ENCODE assay signal across 7 mouse cellular contexts in genomic region chr1:134092852-134093770, GRCm38 (mm10). TPM values are rescaled to one million over a fixed set of nuclear protein-coding genes. Genes with fewer than 3 reads are reported as not detected.
A peak's percentile ranks its signal among the peaks of the same experiment; 100 is the strongest.
DNase-seq lines count a peak whose midpoint lies in the region; ATAC-seq and TF ChIP-seq lines count a peak whose summit lies in the region.

No protein-coding gene starts in this region.

- WGBS in embryonic facial prominence, embryonic 10.5 days = 2% methylated on average over 43 of the region's 43 CpGs
- WGBS in limb, embryonic 11.5 days = 2% methylated on average over 41 of the region's 43 CpGs
- WGBS in midbrain, embryonic 13.5 days = 2% methylated on average over 43 of the region's 43 CpGs
- 2% methylated on average over 42 of the region's 43 CpGs for WGBS in small intestine, adult 2 months

- no peaks in the 10 kb centered on the region for H3K9me3 ChIP-seq in embryonic facial prominence, embryonic 10.5 days
- H3K9me3 ChIP-seq in limb, embryonic 11.5 days (ENCODE audit: control insufficient read depth, low read length) = no peaks in the 10 kb centered on the region
- no peaks in the 10 kb centered on the region for H3K9me3 ChIP-seq in midbrain, embryonic 13.5 days

- H3K4me3 ChIP-seq in embryonic facial prominence, embryonic 10.5 days = peak overlapping the region; percentile 63
- H3K4me3 ChIP-seq in limb, embryonic 11.5 days (ENCODE audit: low read depth, low read length) = peak overlapping the region; percentile 36
- peak overlapping the region; percentile 46 for H3K4me3 ChIP-seq in midbrain, embryonic 13.5 days (replicated peaks)
- peak overlapping the region; percentile 70 for H3K4me3 ChIP-seq in small intestine, adult 2 months (ENCODE audit: low read depth, low read length)

- H3K36me3 ChIP-seq in embryonic facial prominence, embryonic 10.5 days (replicated peaks) = no peaks in the 10 kb centered on the region
- H3K36me3 ChIP-seq in limb, embryonic 11.5 days (ENCODE audit: control insufficient read depth, insufficient read depth, low read length) = no peaks in the 10 kb centered on the region
- H3K36me3 ChIP-seq in midbrain, embryonic 13.5 days = no peaks in the 10 kb centered on the region
- no peaks in the 10 kb centered on the region for H3K36me3 ChIP-seq in small intestine, adult 2 months (ENCODE audit: control insufficient read depth, insufficient read depth, low read length)

- H3K4me2 ChIP-seq in limb, embryonic 11.5 days (ENCODE audit: low read depth, severe bottlenecking) = peak overlapping the region; percentile 78
- H3K4me2 ChIP-seq in midbrain, embryonic 13.5 days (replicated peaks) = peak overlapping the region; percentile 77

- peaks cover 29% of the 10 kb centered on the region for H3K4me1 ChIP-seq in embryonic facial prominence, embryonic 10.5 days
- H3K4me1 ChIP-seq in limb, embryonic 11.5 days (ENCODE audit: control insufficient read depth, insufficient read depth, low read length) = peaks cover 6% of the 10 kb centered on the region
- peaks cover 59% of the 10 kb centered on the region for H3K4me1 ChIP-seq in midbrain, embryonic 13.5 days (replicated peaks)
- H3K4me1 ChIP-seq in small intestine, adult 2 months (ENCODE audit: control insufficient read depth, insufficient read depth, insufficient read length, low read length) = peaks cover 54% of the 10 kb centered on the region

- H3K27ac ChIP-seq in embryonic facial prominence, embryonic 10.5 days (replicated peaks) = peak overlapping the region; percentile 89
- H3K27ac ChIP-seq in limb, embryonic 11.5 days (replicated peaks; ENCODE audit: low read depth, low read length) = peak overlapping the region; percentile 61; the same call in 1 of the 2 replicates
- H3K27ac ChIP-seq in midbrain, embryonic 13.5 days = peak overlapping the region; percentile 79
- peak overlapping the region; percentile 97 for H3K27ac ChIP-seq in small intestine, adult 2 months (ENCODE audit: insufficient read depth, low read depth, low read length)

- peak; percentile 89 for ATAC-seq in limb, embryonic 11.5 days (ENCODE audit: insufficient number of reproducible peaks, low FRiP score, low TSS enrichment, low read depth)
- ATAC-seq in midbrain, embryonic 13.5 days = peak; percentile 77

- TF ChIP-seq CTCF in small intestine, adult 2 months (IDR thresholded peaks at IDR 0.05; ENCODE audit: extremely low read depth, insufficient read length, insufficient replicate concordance, low read depth, low read length) = no peak

- peaks cover 18% of the 10 kb centered on the region; the same call in 1 of the 2 replicates for H3K27me3 ChIP-seq in embryonic facial prominence, embryonic 10.5 days (replicated peaks; ENCODE audit: low read depth, poor library complexity, severe bottlenecking)
- no peaks in the 10 kb centered on the region for H3K27me3 ChIP-seq in limb, embryonic 11.5 days (ENCODE audit: control insufficient read depth, insufficient read depth, low read length)
- H3K27me3 ChIP-seq in midbrain, embryonic 13.5 days = no peaks in the 10 kb centered on the region
- no peaks in the 10 kb centered on the region for H3K27me3 ChIP-seq in small intestine, adult 2 months (ENCODE audit: control insufficient read depth, insufficient read depth, low read length)

- no peak; the same call in 1 of the 2 replicates for TF ChIP-seq POLR2A in small intestine, adult 2 months (IDR thresholded peaks at IDR 0.05; ENCODE audit: low read depth, low read length)

- H3K9ac ChIP-seq in limb, embryonic 11.5 days (ENCODE audit: low read length) = peak overlapping the region; percentile 61
- peak overlapping the region; percentile 74 for H3K9ac ChIP-seq in midbrain, embryonic 13.5 days (replicated peaks)

- peak; percentile 97 for DNase-seq in adrenal gland, postnatal 10 days
- DNase-seq in embryonic facial prominence, embryonic 10.5 days (ENCODE audit: low spot score) = peak; percentile 91
- DNase-seq in heart, adult 11 months = peak; percentile 100
- DNase-seq in kidney, adult 18-20 months = peak; percentile 93
- DNase-seq in limb, embryonic 11.5 days (ENCODE audit: low spot score) = peak; percentile 87

RNA-seq across cellular contexts. Expression of gene Btg2, which starts 14.2 kb away (rescaled TPM):
- 10 to 100 TPM; 32.4 to 58.1 TPM for total RNA-seq in adrenal gland, postnatal 10 days (2021)
- 32.5 and 40.4 TPM in 2 replicates for polyA plus RNA-seq in embryonic facial prominence, embryonic 10.5 days (2016; fragmentation: Nextera tagmentation; extraction: Ambion mirVana)
- 21.3 and 22.1 TPM in 2 replicates for polyA plus RNA-seq in limb, embryonic 11.5 days (2014; fragmentation: Nextera tagmentation; extraction: Ambion mirVana)
- 109 and 110 TPM in 2 replicates for polyA plus RNA-seq in midbrain, embryonic 13.5 days (2015; fragmentation: Nextera tagmentation; extraction: Ambion mirVana)
- 18.0 and 73.7 TPM in 2 replicates for polyA plus RNA-seq in small intestine, adult 2 months (2012; rRNA removed)

RNA-seq across cellular contexts. Expression of gene Chit1, which starts 17.9 kb away (rescaled TPM):
- total RNA-seq in adrenal gland, postnatal 10 days (2021) = under 1 TPM in 1 of 2 experiments, not detected in 1; 0.15 TPM
- 0.09 TPM in 1 of 2 replicates, not detected in the other for polyA plus RNA-seq in embryonic facial prominence, embryonic 10.5 days (2016; fragmentation: Nextera tagmentation; extraction: Ambion mirVana)
- not detected in 2 replicates for polyA plus RNA-seq in limb, embryonic 11.5 days (2014; fragmentation: Nextera tagmentation; extraction: Ambion mirVana)
- polyA plus RNA-seq in midbrain, embryonic 13.5 days (2015; fragmentation: Nextera tagmentation; extraction: Ambion mirVana) = 0.09 and 0.27 TPM in 2 replicates
- polyA plus RNA-seq in small intestine, adult 2 months (2012; rRNA removed) = 1.6 TPM in 1 of 2 replicates, not detected in the other

RNA-seq across cellular contexts. Expression of gene Fmod, which starts 56.1 kb away (rescaled TPM):
- 10 to 100 TPM; 17.4 to 22.2 TPM for total RNA-seq in adrenal gland, postnatal 10 days (2021)
- polyA plus RNA-seq in embryonic facial prominence, embryonic 10.5 days (2016; fragmentation: Nextera tagmentation; extraction: Ambion mirVana) = 2.0 and 2.2 TPM in 2 replicates
- polyA plus RNA-seq in limb, embryonic 11.5 days (2014; fragmentation: Nextera tagmentation; extraction: Ambion mirVana) = 2.9 and 4.5 TPM in 2 replicates
- 5.5 and 5.7 TPM in 2 replicates for polyA plus RNA-seq in midbrain, embryonic 13.5 days (2015; fragmentation: Nextera tagmentation; extraction: Ambion mirVana)
- polyA plus RNA-seq in small intestine, adult 2 months (2012; rRNA removed) = 0.48 and 0.86 TPM in 2 replicates

Comparison
In these comparisons a context has a peak if more than half of its experiments do, and no peak if none do; other contexts are left out.
1. Peak in every context shown above with its lines: DNase-seq, ATAC-seq, H3K4me3 ChIP-seq and H3K27ac ChIP-seq.